Mouse (Mus musculus) small intestine, adult 2 months (tissue): Measurements from ENCODE around the gene Pnliprp2.

ENCODE experiments used
- CTCF ChIP-seq: fragments of 200-500 bp; IDR thresholded peaks from 2 replicates; pipeline ENCODE4 v1.5.1; 2012; ENCODE audit warnings: low read depth, mild to moderate bottlenecking, control low read depth, inconsistent platforms, low read length, moderate library complexity, mixed read lengths; ENCODE audit not compliant: insufficient replicate concordance, insufficient read length; ENCODE audit errors: extremely low read depth
- POLR2A ChIP-seq: fragments of 200-500 bp; IDR thresholded peaks from 2 replicates; pipeline ENCODE4 v1.6.1; 2012; ENCODE audit warnings: low read depth, mild to moderate bottlenecking, control low read depth, inconsistent platforms, low read length, moderate library complexity

GRCm38 (mm10) chr19:58720439-58720838 lies 39.1 kb upstream of the Pnliprp2 start:
- no peak for TF ChIP-seq POLR2A
- no peak for TF ChIP-seq CTCF
